Mouse (Mus musculus) c-Kit-positive CD71-positive TER-119-negative erythroid progenitor cells, embryonic 14.5 days (primary cell): ENCODE results near the gene Agap2.

ENCODE experiments used
- DNase-seq: peaks from one replicate; pipeline ENCODE4 v3.0.0-alpha.2; 2013; ENCODE audit warnings: low read depth

Agap2 gene

DNA sequence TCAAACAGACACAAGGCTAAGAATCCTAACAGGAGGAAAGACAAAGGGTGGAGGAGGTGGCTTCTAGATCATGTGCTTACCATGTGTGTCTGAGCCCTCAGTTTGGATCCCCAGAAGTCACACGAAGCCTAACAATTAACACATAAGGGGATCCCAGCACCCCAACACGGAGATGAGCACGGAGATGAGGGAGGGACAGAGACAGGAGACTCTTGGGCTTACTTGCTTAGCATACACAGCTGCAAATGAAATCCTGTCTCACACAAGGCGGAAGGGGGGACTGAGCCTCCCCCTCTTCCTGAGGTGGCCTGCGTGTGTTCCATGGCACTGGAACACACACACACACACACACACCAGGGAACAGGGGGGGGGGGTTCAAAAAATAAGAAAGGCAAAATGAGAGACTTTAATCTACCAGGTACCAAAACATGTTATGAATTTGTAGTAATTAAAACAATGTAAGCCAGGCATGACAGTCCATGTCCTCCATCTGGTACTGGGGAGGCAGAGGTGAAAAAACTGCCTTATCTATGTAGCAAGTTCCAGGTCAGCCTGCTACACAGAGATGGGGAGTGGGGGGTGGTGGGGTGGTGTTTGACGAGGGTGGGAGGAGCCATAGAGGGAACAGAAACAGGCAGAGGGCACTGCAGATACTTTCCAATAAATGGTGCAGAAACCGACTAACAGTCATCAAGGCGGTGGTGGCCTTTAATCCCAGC is 60.2 kb downstream of the Agap2 start:
- no peak for DNase-seq

DNA sequence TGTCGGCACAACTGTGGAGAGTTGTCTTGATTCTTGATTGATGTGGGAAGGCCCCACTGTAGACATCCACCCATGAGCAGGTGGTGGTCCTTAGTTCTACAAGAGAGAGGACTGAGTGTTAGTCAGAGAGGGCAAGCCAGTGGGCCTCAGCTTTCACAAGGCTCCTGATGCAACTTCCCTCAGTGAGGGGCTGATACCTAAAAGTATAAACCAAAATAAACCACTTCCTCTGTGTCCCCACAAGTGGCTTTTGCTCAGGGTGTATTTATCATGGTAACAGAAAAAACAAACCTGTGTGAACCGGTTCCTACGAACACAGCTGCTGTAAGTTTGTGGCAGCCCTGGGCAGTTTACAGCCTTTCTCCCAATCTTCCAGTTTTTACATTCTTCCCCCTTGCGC is 61.4 kb downstream of the Agap2 start:
- DNase-seq: no peak

- DNase-seq: no peak
These were observed 62.8 kb downstream of the Agap2 start for GRCm38 (mm10) chr10:127137896-127138295.

DNA sequence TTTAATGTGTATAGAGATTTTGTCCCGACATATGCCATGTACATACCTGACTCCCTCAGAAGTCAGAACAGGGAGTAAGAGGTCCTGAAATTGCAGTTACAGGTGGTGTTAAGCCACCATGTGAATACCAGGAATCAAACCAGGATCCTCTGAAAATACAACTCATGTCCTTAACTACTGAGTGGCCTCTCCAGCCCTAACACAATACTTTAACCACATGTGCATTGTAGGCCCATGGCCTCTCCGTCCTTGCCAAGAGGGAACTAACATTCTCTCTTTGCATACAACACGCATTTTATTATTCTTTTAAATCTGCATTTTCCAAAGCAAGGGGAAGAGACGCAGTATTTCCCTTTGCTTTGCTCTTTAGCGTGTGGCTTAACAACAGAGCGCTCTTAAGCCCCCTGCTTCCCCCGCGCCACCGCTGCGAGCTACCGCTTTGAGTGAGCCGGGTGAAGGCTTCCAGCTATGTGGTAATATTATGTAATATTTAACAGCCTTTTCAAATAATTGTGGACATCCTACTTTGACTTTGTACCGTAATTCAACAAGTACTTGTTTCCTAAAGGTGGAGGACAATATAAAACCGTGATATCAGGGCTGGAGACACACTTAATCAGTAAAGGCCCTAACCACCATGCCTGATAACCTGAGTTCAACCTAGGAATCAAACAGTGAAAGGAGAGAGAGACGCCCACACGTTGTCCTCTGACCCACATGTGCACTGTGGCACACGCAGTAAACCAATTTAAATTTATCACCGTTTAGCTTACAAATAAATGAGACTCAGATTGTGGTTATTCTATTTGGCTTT is 63.5 kb downstream of the Agap2 start:
- no peak for DNase-seq

GRCm38 (mm10) chr10:127140971-127141370 is 65.9 kb downstream of the Agap2 start:
- DNase-seq: no peak

DNA sequence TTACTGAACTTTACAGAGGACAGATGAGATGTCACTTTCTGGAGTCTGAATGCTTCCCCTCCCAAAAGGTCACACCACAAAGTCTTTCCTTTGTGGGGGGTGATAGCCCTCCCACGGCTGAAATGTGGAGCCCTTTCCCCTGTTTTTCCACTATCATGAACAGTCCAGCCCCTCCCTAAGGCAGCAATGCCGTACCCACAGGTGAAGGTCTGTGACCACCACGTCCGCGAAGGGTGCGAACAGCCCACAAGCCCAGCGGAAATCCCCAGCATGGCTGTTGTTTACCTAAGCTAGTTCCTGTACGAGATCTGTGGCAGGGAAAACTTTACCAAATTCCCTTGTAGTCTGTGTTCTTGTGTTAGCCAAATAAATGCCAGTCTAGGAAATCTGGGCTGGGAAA is 66.4 kb downstream of the Agap2 start:
- DNase-seq: no peak
